ENCODE assay signal across 28 mouse cellular contexts in the genomic region with DNA sequence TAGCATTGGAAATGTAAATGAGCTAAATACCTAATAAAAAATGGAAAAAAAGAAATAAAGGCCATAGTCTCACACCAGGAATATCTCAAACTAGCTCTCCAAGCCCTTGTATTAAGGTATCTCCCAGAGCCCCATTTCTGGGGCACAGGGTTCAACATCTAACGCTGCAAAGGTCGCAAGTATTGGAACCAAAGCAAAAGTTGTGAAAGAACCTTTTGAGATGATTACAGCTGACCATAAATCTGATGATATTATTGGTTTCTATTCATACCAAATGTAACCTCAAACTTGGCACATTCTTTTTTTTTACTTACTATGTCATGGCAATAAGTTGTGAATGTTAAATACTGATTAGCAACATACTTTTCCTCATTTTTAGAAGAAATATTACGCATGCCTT. TPM values are rescaled to one million over a fixed set of nuclear protein-coding genes. Genes with fewer than 3 reads are reported as not detected.
"Had no signal": no experiment of that assay in that cellular context is flagged by ENCODE, and none has a peak within 500 bp of the region (broad histone marks: within the 10 kb centered on the region; RNA-seq: fewer than 3 reads in every experiment).

No protein-coding gene starts in this region.

- DNase-seq: cerebellum, adult 8-10 months; cerebellum, adult 9-10 months; cerebellum, adult 9-11 months; cerebellum, postnatal 10 days; cerebellum, postnatal 14 days; cerebellum, postnatal 25 days; cerebellum, postnatal 36 days; embryo, embryonic 11 days; forebrain, postnatal 0 days; gastrocnemius, adult 2 months; gastrocnemius, postnatal 10 days; gastrocnemius, postnatal 14 days; gastrocnemius, postnatal 25 days; gastrocnemius, postnatal 36 days; heart, adult 11 months; heart, adult 18-20 months; heart, adult 2 months had no signal

- H3K4me3 ChIP-seq: embryonic facial prominence, embryonic 10.5 days; embryonic facial prominence, embryonic 12.5 days; embryonic facial prominence, embryonic 13.5 days; embryonic facial prominence, embryonic 15.5 days; erythroblast, embryonic 14.5 days; forebrain, embryonic 10.5 days; forebrain, embryonic 12.5 days; forebrain, embryonic 13.5 days; forebrain, embryonic 15.5 days; gastrocnemius, adult 2 months; heart, adult 2 months had no signal

- H3K27me3 ChIP-seq: embryonic facial prominence, embryonic 12.5 days; embryonic facial prominence, embryonic 13.5 days; embryonic facial prominence, embryonic 15.5 days; forebrain, embryonic 12.5 days; forebrain, embryonic 13.5 days; forebrain, embryonic 15.5 days had no signal

- H3K9ac ChIP-seq: embryonic facial prominence, embryonic 12.5 days; embryonic facial prominence, embryonic 13.5 days; embryonic facial prominence, embryonic 15.5 days; forebrain, embryonic 12.5 days; forebrain, embryonic 13.5 days; forebrain, embryonic 15.5 days; forebrain, postnatal 0 days had no signal

- ATAC-seq: forebrain, embryonic 13.5 days; forebrain, embryonic 14.5 days; forebrain, embryonic 15.5 days; forebrain, embryonic 16.5 days; forebrain, postnatal 0 days had no signal

- H3K4me2 ChIP-seq: embryonic facial prominence, embryonic 12.5 days; embryonic facial prominence, embryonic 13.5 days; embryonic facial prominence, embryonic 15.5 days; forebrain, embryonic 12.5 days; forebrain, embryonic 13.5 days; forebrain, embryonic 15.5 days had no signal

- H3K27ac ChIP-seq: embryonic facial prominence, embryonic 10.5 days; embryonic facial prominence, embryonic 12.5 days; embryonic facial prominence, embryonic 13.5 days; embryonic facial prominence, embryonic 15.5 days; forebrain, embryonic 10.5 days; forebrain, embryonic 12.5 days; forebrain, embryonic 13.5 days; forebrain, embryonic 15.5 days; gastrocnemius, adult 2 months; heart, adult 2 months had no signal

- H3K9me3 ChIP-seq: embryonic facial prominence, embryonic 10.5 days; embryonic facial prominence, embryonic 12.5 days; embryonic facial prominence, embryonic 13.5 days; embryonic facial prominence, embryonic 15.5 days; forebrain, embryonic 10.5 days; forebrain, embryonic 12.5 days; forebrain, embryonic 13.5 days; forebrain, embryonic 15.5 days had no signal

- H3K4me1 ChIP-seq: embryonic facial prominence, embryonic 10.5 days; forebrain, embryonic 10.5 days; forebrain, embryonic 12.5 days; forebrain, embryonic 13.5 days; forebrain, embryonic 15.5 days had no signal

- H3K36me3 ChIP-seq: embryonic facial prominence, embryonic 10.5 days; embryonic facial prominence, embryonic 12.5 days; embryonic facial prominence, embryonic 13.5 days; embryonic facial prominence, embryonic 15.5 days; forebrain, embryonic 10.5 days; forebrain, embryonic 12.5 days; forebrain, embryonic 15.5 days had no signal

RNA-seq across cellular contexts. Expression of a gene that starts 24.0 kb away (rescaled TPM):
- polyA plus RNA-seq: erythroblast, embryonic 14.5 days had no signal
